Mouse (Mus musculus): ENCODE measurements around the gene Spaca7. TPM values are rescaled to one million over a fixed set of nuclear protein-coding genes. Genes with fewer than 3 reads are reported as not detected.
"Not testable (repeated sequence)": the region's sequence is repeated elsewhere in the genome, so short reads cannot be mapped to it uniquely, and the experiment has no call there.

Gene Spaca7
- polyA plus RNA-seq, 1 experiment = not detected

GRCm38 (mm10) chr8:12555515-12556145 lies 17.2 kb upstream of the Spaca7 start:
- no peaks in the 10 kb centered on the region for H3K4me1 ChIP-seq (ENCODE audit: control insufficient read depth, insufficient read depth, low read length)
- no peak overlapping the region for H3K27ac ChIP-seq (ENCODE audit: insufficient read depth, low read length)
- TF ChIP-seq POLR2A (IDR thresholded peaks at IDR 0.05; ENCODE audit: extremely low read depth, insufficient read depth, low read length) = no peak
- TF ChIP-seq CTCF (IDR thresholded peaks at IDR 0.05; ENCODE audit: extremely low read depth, insufficient read depth, low read length) = no peak
- H3K4me3 ChIP-seq (ENCODE audit: insufficient read depth, low read length) = no peak overlapping the region

- no peak for TF ChIP-seq CTCF (IDR thresholded peaks at IDR 0.05; ENCODE audit: extremely low read depth, insufficient read depth, low read length)
- no peak for TF ChIP-seq POLR2A (IDR thresholded peaks at IDR 0.05; ENCODE audit: extremely low read depth, insufficient read depth, low read length)
- Histone ChIP-seq H3K4me1 (ENCODE audit: control insufficient read depth, insufficient read depth, low read length) (no peaks in the 10 kb centered on the region), H3K4me3 (ENCODE audit: insufficient read depth, low read length) (no peak overlapping the region), H3K27ac (ENCODE audit: insufficient read depth, low read length) (no peak overlapping the region)
Observed at GRCm38 (mm10) chr8:12558786-12559185, 14.0 kb upstream of the Spaca7 start.

- Histone ChIP-seq H3K4me3 (ENCODE audit: insufficient read depth, low read length) (no peak overlapping the region), H3K4me1 (ENCODE audit: control insufficient read depth, insufficient read depth, low read length) (no peaks in the 10 kb centered on the region), H3K27ac (ENCODE audit: insufficient read depth, low read length) (no peak overlapping the region)
- TF ChIP-seq CTCF (IDR thresholded peaks at IDR 0.05; ENCODE audit: extremely low read depth, insufficient read depth, low read length) (peak; percentile 78), POLR2A (IDR thresholded peaks at IDR 0.05; ENCODE audit: extremely low read depth, insufficient read depth, low read length) (no peak)
Observed at GRCm38 (mm10) chr8:12561403-12561960, 11.3 kb upstream of the Spaca7 start.

GRCm38 (mm10) chr8:12564307-12564706 lies 8.5 kb upstream of the Spaca7 start:
- Histone ChIP-seq H3K27ac (ENCODE audit: insufficient read depth, low read length) (no peak overlapping the region), H3K4me1 (ENCODE audit: control insufficient read depth, insufficient read depth, low read length) (no peaks in the 10 kb centered on the region), H3K4me3 (ENCODE audit: insufficient read depth, low read length) (no peak overlapping the region)
- TF ChIP-seq POLR2A (IDR thresholded peaks at IDR 0.05; ENCODE audit: extremely low read depth, insufficient read depth, low read length) (no peak), CTCF (IDR thresholded peaks at IDR 0.05; ENCODE audit: extremely low read depth, insufficient read depth, low read length) (peak; percentile 99)

GRCm38 (mm10) chr8:12565488-12565887 lies 7.3 kb upstream of the Spaca7 start:
- Histone ChIP-seq H3K4me1 (ENCODE audit: control insufficient read depth, insufficient read depth, low read length) (no peaks in the 10 kb centered on the region), H3K4me3 (ENCODE audit: insufficient read depth, low read length) (no peak overlapping the region), H3K27ac (ENCODE audit: insufficient read depth, low read length) (no peak overlapping the region)
- TF ChIP-seq POLR2A (IDR thresholded peaks at IDR 0.05; ENCODE audit: extremely low read depth, insufficient read depth, low read length) = no peak
- TF ChIP-seq CTCF (IDR thresholded peaks at IDR 0.05; ENCODE audit: extremely low read depth, insufficient read depth, low read length) = no peak

GRCm38 (mm10) chr8:12566509-12566908 lies 6.3 kb upstream of the Spaca7 start:
- no peak for TF ChIP-seq CTCF (IDR thresholded peaks at IDR 0.05; ENCODE audit: extremely low read depth, insufficient read depth, low read length)
- H3K27ac ChIP-seq (ENCODE audit: insufficient read depth, low read length) = no peak overlapping the region
- no peaks in the 10 kb centered on the region for H3K4me1 ChIP-seq (ENCODE audit: control insufficient read depth, insufficient read depth, low read length)
- no peak overlapping the region for H3K4me3 ChIP-seq (ENCODE audit: insufficient read depth, low read length)

- Histone ChIP-seq H3K4me3 (ENCODE audit: insufficient read depth, low read length) (no peak overlapping the region), H3K4me1 (ENCODE audit: control insufficient read depth, insufficient read depth, low read length) (no peaks in the 10 kb centered on the region), H3K27ac (ENCODE audit: insufficient read depth, low read length) (no peak overlapping the region)
- TF ChIP-seq POLR2A (IDR thresholded peaks at IDR 0.05; ENCODE audit: extremely low read depth, insufficient read depth, low read length) (no peak), CTCF (IDR thresholded peaks at IDR 0.05; ENCODE audit: extremely low read depth, insufficient read depth, low read length) (no peak)
Observed at GRCm38 (mm10) chr8:12576003-12576402, 3.2 kb downstream of the Spaca7 start.

- Histone ChIP-seq H3K4me1 (ENCODE audit: control insufficient read depth, insufficient read depth, low read length) (no peaks in the 10 kb centered on the region), H3K4me3 (ENCODE audit: insufficient read depth, low read length) (no peak overlapping the region), H3K27ac (ENCODE audit: insufficient read depth, low read length) (no peak overlapping the region)
- TF ChIP-seq CTCF (IDR thresholded peaks at IDR 0.05; ENCODE audit: extremely low read depth, insufficient read depth, low read length) = no peak
- TF ChIP-seq POLR2A (IDR thresholded peaks at IDR 0.05; ENCODE audit: extremely low read depth, insufficient read depth, low read length) = no peak
Observed at GRCm38 (mm10) chr8:12576739-12577138, 3.9 kb downstream of the Spaca7 start.

GRCm38 (mm10) chr8:12579339-12579999 lies 6.6 kb downstream of the Spaca7 start:
- H3K4me3 ChIP-seq (ENCODE audit: insufficient read depth, low read length); H3K27ac ChIP-seq (ENCODE audit: insufficient read depth, low read length); H3K4me1 ChIP-seq (ENCODE audit: control insufficient read depth, insufficient read depth, low read length): not testable (repeated sequence)

- TF ChIP-seq POLR2A (IDR thresholded peaks at IDR 0.05; ENCODE audit: extremely low read depth, insufficient read depth, low read length) (no peak), CTCF (IDR thresholded peaks at IDR 0.05; ENCODE audit: extremely low read depth, insufficient read depth, low read length) (no peak)
- Histone ChIP-seq H3K4me1 (ENCODE audit: control insufficient read depth, insufficient read depth, low read length) (no peaks in the 10 kb centered on the region), H3K4me3 (ENCODE audit: insufficient read depth, low read length) (no peak overlapping the region), H3K27ac (ENCODE audit: insufficient read depth, low read length) (no peak overlapping the region)
Observed at GRCm38 (mm10) chr8:12583785-12584184, 11.0 kb downstream of the Spaca7 start.

Measured in cortical plate, adult 2 months (tissue).